Mouse (Mus musculus) heart, embryonic 10.5 days (tissue): Measurements from ENCODE around the gene Icam2. TPM values are rescaled to one million over a fixed set of nuclear protein-coding genes. Genes with fewer than 3 reads are reported as not detected.

Experiments
- DNase-seq: peaks from one replicate; pipeline ENCODE4 v3.0.0-alpha.2; 2017; ENCODE audit warnings: low spot score
- H3K27ac ChIP-seq: fragments of 300-500 bp; sonication (generic); 2 replicates; pipeline ENCODE4 v1.5.1; 2016; ENCODE audit warnings: mild to moderate bottlenecking
- H3K27me3 ChIP-seq: fragments of 300-500 bp; sonication (generic); 2 replicates; pipeline ENCODE4 v1.6.1; 2016; ENCODE audit warnings: mild to moderate bottlenecking; ENCODE audit not compliant: poor library complexity, insufficient read depth, severe bottlenecking
- H3K36me3 ChIP-seq: fragments of 300-500 bp; sonication (generic); 2 replicates; pipeline ENCODE4 v1.6.1; 2016; ENCODE audit warnings: mild to moderate bottlenecking, moderate library complexity
- H3K4me1 ChIP-seq: fragments of 300-500 bp; sonication (generic); 2 replicates; pipeline ENCODE4 v1.6.1; 2016; ENCODE audit warnings: mild to moderate bottlenecking
- H3K4me3 ChIP-seq: fragments of 300-500 bp; sonication (generic); 2 replicates; pipeline ENCODE4 v1.5.1; 2016; ENCODE audit warnings: mild to moderate bottlenecking, moderate library complexity
- H3K9me3 ChIP-seq: fragments of 300-500 bp; sonication (generic); 2 replicates; pipeline ENCODE4 v1.6.1; 2016; ENCODE audit warnings: mild to moderate bottlenecking, moderate library complexity
- WGBS: fragments of 180-500 bp; shearing (Covaris S2); methylation state at CpG from one replicate; pipeline ENCODE4 v1.1.7; 2016; 5-methylcytosine and 5-hydroxymethylcytosine counted together
- polyA plus RNA-seq: library from polyadenylated mRNA; unstranded; fragments of >200 nt; fragmentation: Nextera tagmentation; extraction: Ambion mirVana; gene quantifications from 2 replicates; pipeline ENCODE4 v1.2.1, GENCODE M21; 2016

Gene Icam2
- 58.8 and 69.1 TPM in 2 replicates for polyA plus RNA-seq

GRCm38 (mm10) chr11:106387791-106388216, at the start of gene Icam2:
TSS of gene Icam2 (minus strand) at chr11:106388075.
- Histone ChIP-seq H3K36me3 (no peaks in the 10 kb centered on the region), H3K27me3 (no peaks in the 10 kb centered on the region), H3K27ac (peak within 1 kb of the TSS; percentile 39; the same call in 1 of the 2 replicates), H3K9me3 (no peaks in the 10 kb centered on the region), H3K4me1 (0 out of 2 replicates have a peak, but pooled peaks cover 11% of the 10 kb centered on the region), H3K4me3 (no peak within 1 kb of the TSS)
- 63% methylated on average over 6 of the region's 6 CpGs for WGBS
- no peak for DNase-seq

DNA sequence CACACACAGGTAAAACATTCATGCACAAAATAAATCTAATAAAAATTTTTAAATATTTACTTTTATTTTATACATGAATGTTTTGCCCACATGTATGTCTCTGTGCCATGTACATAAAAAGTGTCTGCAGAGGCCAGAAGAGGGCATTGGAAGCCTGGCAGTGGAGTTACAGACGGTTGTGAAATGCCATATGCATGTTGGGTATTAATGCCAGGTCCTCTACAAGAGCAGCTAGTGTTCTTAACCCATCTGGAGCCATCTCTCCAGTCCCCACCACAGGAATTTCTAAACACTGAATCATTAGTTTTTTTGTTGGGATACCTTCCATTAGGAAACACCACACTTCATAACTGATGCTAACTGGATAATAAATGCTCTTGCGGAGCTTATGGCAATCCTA, 49.7 kb upstream of the Icam2 start:
- H3K9me3 ChIP-seq = no peaks in the 10 kb centered on the region
- no peaks in the 10 kb centered on the region for H3K27me3 ChIP-seq
- DNase-seq = no peak
- H3K4me3 ChIP-seq = no peak overlapping the region
- H3K4me1 ChIP-seq = peaks cover 19% of the 10 kb centered on the region
- WGBS = 90% methylated on average over 2 of the region's 2 CpGs
- no peaks in the 10 kb centered on the region; the same call in 1 of the 2 replicates for H3K36me3 ChIP-seq
- H3K27ac ChIP-seq = no peak overlapping the region

- WGBS = 86% methylated on average over 5 of the region's 5 CpGs
- no peak overlapping the region for H3K27ac ChIP-seq
- DNase-seq = no peak
- no peaks in the 10 kb centered on the region for H3K9me3 ChIP-seq
- H3K4me1 ChIP-seq = peaks cover 19% of the 10 kb centered on the region
- no peaks in the 10 kb centered on the region for H3K27me3 ChIP-seq
- no peak overlapping the region for H3K4me3 ChIP-seq
- H3K36me3 ChIP-seq = no peaks in the 10 kb centered on the region; the same call in 1 of the 2 replicates
Measured at GRCm38 (mm10) chr11:106437039-106437438, 49.2 kb upstream of the Icam2 start.

DNA sequence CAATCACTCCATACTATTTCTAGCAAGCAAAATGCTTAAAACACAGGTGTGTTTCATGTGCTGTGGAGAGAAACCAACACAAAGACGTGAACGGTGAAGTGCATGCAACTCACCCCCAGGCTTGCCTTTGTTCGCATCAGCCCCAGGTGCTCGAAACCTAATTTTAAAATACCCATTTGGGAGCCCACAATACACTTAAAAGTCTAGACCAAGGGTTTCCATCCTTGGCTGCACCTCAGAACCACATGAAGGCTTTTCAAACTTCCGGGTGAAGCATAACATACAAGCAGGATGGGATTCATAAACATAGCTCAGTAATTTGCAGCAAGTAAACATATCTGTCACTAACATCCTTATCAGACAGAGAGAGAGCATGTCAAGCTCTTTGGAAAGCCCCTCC, 42.5 kb upstream of the Icam2 start:
- H3K4me1 ChIP-seq = peaks cover 7% of the 10 kb centered on the region

DNA sequence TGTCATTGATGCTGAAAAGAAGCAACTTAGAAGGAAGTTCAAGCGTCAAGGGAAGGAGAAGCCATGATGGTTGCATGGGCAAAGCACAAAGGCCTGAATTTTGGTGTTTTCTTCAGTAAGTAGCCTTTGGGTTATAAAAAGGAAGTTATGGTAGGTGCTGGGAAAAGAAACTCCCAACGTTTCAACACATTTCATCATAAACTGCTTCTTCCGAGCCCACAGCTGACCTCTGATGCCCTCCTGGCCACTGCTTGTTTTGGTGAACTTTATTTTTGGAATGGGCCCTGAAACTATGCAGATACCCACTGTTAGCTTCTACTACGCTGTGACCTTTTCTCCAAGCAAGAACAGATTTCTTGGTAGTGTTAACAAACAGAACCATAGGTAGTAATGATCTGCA, 41.8 kb upstream of the Icam2 start:
- Histone ChIP-seq H3K27ac (no peak overlapping the region), H3K9me3 (no peaks in the 10 kb centered on the region), H3K4me1 (peaks cover 7% of the 10 kb centered on the region), H3K27me3 (no peaks in the 10 kb centered on the region), H3K4me3 (no peak overlapping the region), H3K36me3 (peaks cover 11% of the 10 kb centered on the region; the same call in 1 of the 2 replicates)
- 62% methylated on average over 4 of the region's 4 CpGs for WGBS
- no peak for DNase-seq

More for the DNA sequence above, 42.5 kb upstream of the Icam2 start:
- H3K27ac ChIP-seq = no peak overlapping the region
- no peak for DNase-seq
- H3K4me3 ChIP-seq = no peak overlapping the region
- 90% methylated on average over 5 of the region's 5 CpGs for WGBS
- peaks cover 8% of the 10 kb centered on the region; the same call in 1 of the 2 replicates for H3K36me3 ChIP-seq
- H3K9me3 ChIP-seq = no peaks in the 10 kb centered on the region
- H3K27me3 ChIP-seq = no peaks in the 10 kb centered on the region

- no peak overlapping the region for H3K4me3 ChIP-seq
- no peaks in the 10 kb centered on the region for H3K27me3 ChIP-seq
- DNase-seq = no peak
- WGBS = 81% methylated on average over 2 of the region's 2 CpGs
- H3K27ac ChIP-seq = no peak overlapping the region
- H3K9me3 ChIP-seq = no peaks in the 10 kb centered on the region
- peaks cover 7% of the 10 kb centered on the region for H3K4me1 ChIP-seq
- H3K36me3 ChIP-seq = peaks cover 16% of the 10 kb centered on the region; the same call in 1 of the 2 replicates
Measured at GRCm38 (mm10) chr11:106428556-106428955, 40.7 kb upstream of the Icam2 start.

GRCm38 (mm10) chr11:106428106-106428505, 40.2 kb upstream of the Icam2 start:
- DNase-seq = no peak

DNA sequence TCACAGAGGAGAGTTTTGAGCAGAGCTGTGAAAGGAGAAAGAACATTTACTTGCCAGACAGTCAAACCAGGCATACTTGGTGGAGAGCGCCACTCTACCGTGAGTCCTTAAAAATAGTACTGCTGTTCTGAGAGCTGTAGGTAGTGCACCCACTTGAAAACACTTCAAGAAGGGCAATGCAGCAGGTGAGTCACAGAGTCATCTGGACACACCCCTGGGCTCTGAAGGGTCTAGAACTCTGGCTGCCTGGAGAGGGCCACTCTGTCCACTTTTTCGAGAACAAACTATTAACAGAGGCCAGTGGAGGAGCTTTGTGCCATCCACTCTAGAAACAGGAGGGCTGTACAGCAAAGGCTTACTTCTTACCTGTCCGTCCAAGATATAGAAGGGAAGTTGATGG, 38.6 kb upstream of the Icam2 start:
- Histone ChIP-seq H3K9me3 (no peaks in the 10 kb centered on the region), H3K27me3 (no peaks in the 10 kb centered on the region), H3K36me3 (peaks cover 23% of the 10 kb centered on the region), H3K27ac (no peak overlapping the region), H3K4me3 (no peak overlapping the region), H3K4me1 (peaks cover 7% of the 10 kb centered on the region)
- WGBS = 58% methylated on average over 4 of the region's 4 CpGs
- DNase-seq = no peak

More at GRCm38 (mm10) chr11:106428106-106428505, 40.2 kb upstream of the Icam2 start:
- Histone ChIP-seq H3K4me3 (no peak overlapping the region), H3K4me1 (peaks cover 7% of the 10 kb centered on the region), H3K27me3 (no peaks in the 10 kb centered on the region), H3K36me3 (peaks cover 18% of the 10 kb centered on the region), H3K27ac (no peak overlapping the region), H3K9me3 (no peaks in the 10 kb centered on the region)
- 88% methylated on average over 4 of the region's 4 CpGs for WGBS

GRCm38 (mm10) chr11:106425201-106425600, 37.3 kb upstream of the Icam2 start:
- peaks cover 29% of the 10 kb centered on the region for H3K36me3 ChIP-seq
- no peak overlapping the region for H3K27ac ChIP-seq
- H3K4me1 ChIP-seq = peaks cover 7% of the 10 kb centered on the region
- no peak overlapping the region for H3K4me3 ChIP-seq
- 89% methylated on average over 5 of the region's 5 CpGs for WGBS
- DNase-seq = peak; percentile 65
- no peaks in the 10 kb centered on the region for H3K9me3 ChIP-seq
- H3K27me3 ChIP-seq = no peaks in the 10 kb centered on the region

GRCm38 (mm10) chr11:106419262-106420102, 31.6 kb upstream of the Icam2 start:
- Histone ChIP-seq H3K27me3 (no peaks in the 10 kb centered on the region), H3K4me3 (no peak overlapping the region), H3K27ac (peak overlapping the region; percentile 47; the same call in 1 of the 2 replicates), H3K36me3 (peaks cover 20% of the 10 kb centered on the region), H3K4me1 (peaks cover 11% of the 10 kb centered on the region), H3K9me3 (no peaks in the 10 kb centered on the region)
- no peak for DNase-seq
- WGBS = 77% methylated on average over 9 of the region's 9 CpGs

- Histone ChIP-seq H3K9me3 (no peaks in the 10 kb centered on the region), H3K36me3 (peaks cover 23% of the 10 kb centered on the region), H3K4me1 (peaks cover 11% of the 10 kb centered on the region), H3K27me3 (no peaks in the 10 kb centered on the region), H3K27ac (no peak overlapping the region), H3K4me3 (no peak overlapping the region)
- 39% methylated on average over 4 of the region's 4 CpGs for WGBS
- DNase-seq = peak; percentile 92
Measured at GRCm38 (mm10) chr11:106418622-106419196, 30.8 kb upstream of the Icam2 start.

DNA sequence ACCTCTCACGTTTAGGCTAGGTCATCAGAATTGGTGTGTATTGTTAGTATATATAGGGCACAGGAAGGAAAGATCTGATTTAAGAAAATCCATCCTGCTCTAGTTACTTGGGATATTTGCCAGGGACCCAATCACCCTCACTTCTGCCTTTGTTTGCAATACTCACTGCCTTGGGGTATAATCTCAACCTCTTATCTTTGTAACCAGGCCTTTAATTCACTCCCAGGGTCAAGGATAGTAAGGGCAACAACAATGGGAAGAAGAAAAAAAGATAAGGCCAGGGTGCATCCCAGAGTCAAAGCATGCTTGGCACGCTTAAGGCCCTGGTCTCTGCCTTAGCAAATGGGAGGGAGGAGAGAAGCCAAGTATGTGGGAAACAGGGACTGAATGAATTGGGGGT, 30.0 kb upstream of the Icam2 start:
- Histone ChIP-seq H3K9me3 (no peaks in the 10 kb centered on the region), H3K4me1 (peaks cover 11% of the 10 kb centered on the region), H3K36me3 (peaks cover 22% of the 10 kb centered on the region), H3K27ac (no peak overlapping the region), H3K27me3 (no peaks in the 10 kb centered on the region), H3K4me3 (no peak overlapping the region)
- WGBS = 75% methylated on average over 2 of the region's 2 CpGs
- no peak for DNase-seq

DNA sequence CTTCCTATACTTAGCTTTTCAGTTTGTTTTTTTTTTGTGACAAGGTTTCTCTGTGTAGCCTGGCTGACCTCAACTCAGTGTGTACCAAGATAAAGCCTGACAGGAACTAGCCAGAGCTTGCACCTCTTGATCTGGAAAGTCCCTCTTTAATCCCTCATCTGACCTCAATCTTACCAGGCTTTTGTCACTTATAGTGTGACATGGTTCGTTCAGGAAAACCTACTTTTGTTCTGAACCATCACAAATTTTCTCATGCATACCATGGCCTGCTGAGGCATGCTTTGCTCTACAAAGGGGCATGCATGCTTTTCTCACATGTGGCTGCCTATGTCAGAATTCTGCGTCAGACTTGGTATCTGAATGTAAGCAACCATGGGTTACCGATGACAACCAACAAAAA, 28.5 kb upstream of the Icam2 start:
- no peak overlapping the region for H3K27ac ChIP-seq
- 61% methylated on average over 3 of the region's 3 CpGs for WGBS
- H3K4me3 ChIP-seq = no peak overlapping the region

More for the DNA sequence above, 28.5 kb upstream of the Icam2 start:
- no peaks in the 10 kb centered on the region for H3K9me3 ChIP-seq
- no peaks in the 10 kb centered on the region for H3K27me3 ChIP-seq
- peaks cover 11% of the 10 kb centered on the region for H3K4me1 ChIP-seq
- H3K36me3 ChIP-seq = peaks cover 23% of the 10 kb centered on the region
- DNase-seq = no peak
